Comparison of ENCODE assay signal across 10 mouse cellular contexts in genomic region chr17:69077544-69077920, GRCm38 (mm10). TPM values are rescaled to one million over a fixed set of nuclear protein-coding genes. Genes with fewer than 3 reads are reported as not detected.
DNase-seq lines count a peak whose midpoint lies in the region; ATAC-seq and TF ChIP-seq lines count a peak whose summit lies in the region.
"Had no signal": no experiment of that assay in that cellular context is flagged by ENCODE, and none has a peak within 500 bp of the region (broad histone marks: within the 10 kb centered on the region; RNA-seq: fewer than 3 reads in every experiment).

No protein-coding gene starts in this region.

- peaks cover 6% of the 10 kb centered on the region; the same call in 1 of the 2 replicates for H3K9me3 ChIP-seq in embryonic facial prominence, embryonic 14.5 days (ENCODE audit: control insufficient read depth, low read length)
- H3K9me3 ChIP-seq in hindbrain, postnatal 0 days (ENCODE audit: low read length) = no peaks in the 10 kb centered on the region
- H3K9me3 ChIP-seq in midbrain, embryonic 13.5 days = 0 out of 2 replicates have a peak, but pooled peaks cover 4% of the 10 kb centered on the region

- no peak overlapping the region for H3K27ac ChIP-seq in embryonic facial prominence, embryonic 14.5 days (replicated peaks; ENCODE audit: low read depth, low read length)
- peak overlapping the region; percentile 32; the same call in 1 of the 2 replicates for H3K27ac ChIP-seq in hindbrain, postnatal 0 days
- no peak overlapping the region for H3K27ac ChIP-seq in midbrain, embryonic 13.5 days
- H3K27ac ChIP-seq: macrophage had no signal

- no peak for TF ChIP-seq CTCF in hindbrain, postnatal 0 days (IDR thresholded peaks at IDR 0.05; ENCODE audit: low read depth)

- no peak overlapping the region for H3K9ac ChIP-seq in embryonic facial prominence, embryonic 14.5 days (ENCODE audit: low read depth, low read length)
- peak overlapping the region; percentile 48 for H3K9ac ChIP-seq in hindbrain, postnatal 0 days (replicated peaks; ENCODE audit: low read length)
- H3K9ac ChIP-seq in midbrain, embryonic 13.5 days (replicated peaks) = 0 out of 2 replicates have a peak overlapping the region, but pooled peaks have one; percentile 28

- H3K4me2 ChIP-seq in embryonic facial prominence, embryonic 14.5 days (ENCODE audit: low read depth, low read length) = peak overlapping the region; percentile 94
- peak overlapping the region; percentile 98 for H3K4me2 ChIP-seq in hindbrain, postnatal 0 days (ENCODE audit: low read depth, low read length)
- peak overlapping the region; percentile 98 for H3K4me2 ChIP-seq in midbrain, embryonic 13.5 days (replicated peaks)

- ATAC-seq in embryonic facial prominence, embryonic 14.5 days (ENCODE audit: low read depth) = no peak
- no peak for ATAC-seq in hindbrain, postnatal 0 days
- no peak for ATAC-seq in midbrain, embryonic 13.5 days

- 11% methylated on average over 11 of the region's 11 CpGs for WGBS in embryonic facial prominence, embryonic 14.5 days
- 14% methylated on average over 11 of the region's 11 CpGs for WGBS in hindbrain, postnatal 0 days
- 9% methylated on average over 11 of the region's 11 CpGs for WGBS in midbrain, embryonic 13.5 days

- H3K36me3 ChIP-seq in embryonic facial prominence, embryonic 14.5 days (ENCODE audit: control insufficient read depth, insufficient read depth, low read length) = no peaks in the 10 kb centered on the region
- no peaks in the 10 kb centered on the region for H3K36me3 ChIP-seq in hindbrain, postnatal 0 days (ENCODE audit: insufficient read depth, low read length)
- H3K36me3 ChIP-seq in midbrain, embryonic 13.5 days = no peaks in the 10 kb centered on the region

- peak overlapping the region; percentile 54; the same call in 1 of the 2 replicates for H3K4me3 ChIP-seq in embryonic facial prominence, embryonic 14.5 days (ENCODE audit: low read depth, low read length)
- peak overlapping the region; percentile 70 for H3K4me3 ChIP-seq in hindbrain, postnatal 0 days (ENCODE audit: low read length)
- peak overlapping the region; percentile 58 for H3K4me3 ChIP-seq in midbrain, embryonic 13.5 days (replicated peaks)

- H3K27me3 ChIP-seq in embryonic facial prominence, embryonic 14.5 days (replicated peaks; ENCODE audit: control insufficient read depth, insufficient read depth, low read length) = peaks cover 52% of the 10 kb centered on the region
- H3K27me3 ChIP-seq in hindbrain, postnatal 0 days (ENCODE audit: insufficient read depth, low read length) = no peaks in the 10 kb centered on the region
- H3K27me3 ChIP-seq in midbrain, embryonic 13.5 days = peaks cover 50% of the 10 kb centered on the region

- DNase-seq in kidney, adult 11 months = peak; percentile 21
- no peak for DNase-seq in kidney, postnatal 10 days
- no peak for DNase-seq in embryonic facial prominence, embryonic 14.5 days (ENCODE audit: low spot score)
- no peak for DNase-seq in hindbrain, postnatal 0 days (ENCODE audit: low spot score)
- DNase-seq in c-Kit-positive CD71-positive TER-119-positive erythroid progenitor cells, embryonic 14.5 days (ENCODE audit: low spot score) = no peak
- no peak for DNase-seq in spleen, postnatal 14 days (ENCODE audit: low spot score in 2 of 2)
- no peak for DNase-seq in adipocyte (ENCODE audit: low spot score)
- DNase-seq: gastrocnemius, postnatal 36 days had no signal

- H3K4me1 ChIP-seq in embryonic facial prominence, embryonic 14.5 days (ENCODE audit: control insufficient read depth, insufficient read depth, low read length) = no peaks in the 10 kb centered on the region
- no peaks in the 10 kb centered on the region for H3K4me1 ChIP-seq in hindbrain, postnatal 0 days (ENCODE audit: insufficient read depth, low read length)
- H3K4me1 ChIP-seq in midbrain, embryonic 13.5 days (replicated peaks) = peaks cover 20% of the 10 kb centered on the region

RNA-seq across cellular contexts. Expression of gene Epb41l3, which starts 2.0 kb away (rescaled TPM):
- polyA plus RNA-seq in embryonic facial prominence, embryonic 14.5 days (2014; fragmentation: Nextera tagmentation; extraction: Ambion mirVana) = 127 and 142 TPM in 2 replicates
- total RNA-seq in hindbrain, postnatal 0 days (2014; rRNA removed) = 105 and 110 TPM in 2 replicates
- 103 and 107 TPM in 2 replicates for polyA plus RNA-seq in hindbrain, postnatal 0 days (2015; fragmentation: Nextera tagmentation; extraction: Ambion mirVana)
- 53.9 and 62.7 TPM in 2 replicates for polyA plus RNA-seq in midbrain, embryonic 13.5 days (2015; fragmentation: Nextera tagmentation; extraction: Ambion mirVana)
